Mouse (Mus musculus) stomach, postnatal 0 days (tissue): ENCODE measurements around the gene Gm20604. TPM values are rescaled to one million over a fixed set of nuclear protein-coding genes. Genes with fewer than 3 reads are reported as not detected.
A peak's percentile ranks its signal among the peaks of the same experiment; 100 is the strongest.

ENCODE experiments used
- ATAC-seq: fragments of 200-750 bp; cut with Nextera tagmentation; 2 replicates; pipeline ENCODE4 v1.8.0; 2017; ENCODE audit not compliant: low FRiP score, low TSS enrichment
- DNase-seq: peaks from one replicate; pipeline ENCODE4 v3.0.0-alpha.2; 2016; ENCODE audit warnings: low spot score
- H3K27ac ChIP-seq: fragments of 300-500 bp; sonication (generic); replicated peaks from 2 replicates; pipeline ENCODE4 v1.5.1; 2014; ENCODE audit warnings: mild to moderate bottlenecking, control low read depth
- H3K27me3 ChIP-seq: fragments of 300-500 bp; sonication (generic); 2 replicates; pipeline ENCODE4 v1.6.1; 2014; ENCODE audit warnings: low read length; ENCODE audit not compliant: control insufficient read depth, insufficient read depth
- H3K36me3 ChIP-seq: fragments of 300-500 bp; sonication (generic); 2 replicates; pipeline ENCODE4 v1.6.1; 2014; ENCODE audit warnings: low read length, mixed read lengths; ENCODE audit not compliant: control insufficient read depth, insufficient read depth
- H3K4me1 ChIP-seq: fragments of 300-500 bp; sonication (generic); replicated peaks from 2 replicates; pipeline ENCODE4 v1.6.1; 2014; ENCODE audit warnings: antibody characterized with exemption; ENCODE audit not compliant: control insufficient read depth, insufficient read depth
- H3K4me2 ChIP-seq: fragments of 300-500 bp; sonication (generic); replicated peaks from 2 replicates; pipeline ENCODE4 v1.6.1; 2014; ENCODE audit warnings: low read depth, mild to moderate bottlenecking, control low read depth, moderate library complexity
- H3K4me3 ChIP-seq: fragments of 300-500 bp; sonication (generic); 2 replicates; pipeline ENCODE4 v1.5.1; 2014; ENCODE audit warnings: low read depth, low read length, control low read depth
- H3K9ac ChIP-seq: fragments of 300-500 bp; sonication (generic); 2 replicates; pipeline ENCODE4 v1.6.1; 2014; ENCODE audit warnings: mild to moderate bottlenecking, low read length, control low read depth, mixed read lengths
- H3K9me3 ChIP-seq: fragments of 300-500 bp; sonication (generic); 2 replicates; pipeline ENCODE4 v1.6.1; 2016; ENCODE audit warnings: low read length; ENCODE audit not compliant: control insufficient read depth
- CTCF ChIP-seq: IDR thresholded peaks from 2 replicates; pipeline ENCODE4 v1.5.1; 2016; ENCODE audit warnings: antibody characterized with exemption, low read depth, mild to moderate bottlenecking, moderate library complexity
- EP300 ChIP-seq: optimal IDR thresholded peaks from 2 replicates; pipeline ENCODE3; 2016; ENCODE audit warnings: antibody characterized with exemption
- WGBS: fragments of 180-500 bp; shearing (Covaris S2); extraction: QIAGEN DNeasy Blood & Tissue Kit; methylation state at CpG from one replicate; pipeline ENCODE4 v1.1.7; 2014; 5-methylcytosine and 5-hydroxymethylcytosine counted together
- polyA plus RNA-seq: library from polyadenylated mRNA; unstranded; fragments of >200 nt; fragmentation: Nextera tagmentation; extraction: Ambion mirVana; gene quantifications from 2 replicates; pipeline ENCODE4 v1.2.1, GENCODE M21; 2015

Gm20604 gene
- polyA plus RNA-seq, 1 experiment from 2014 or later, result 10.3 TPM

GRCm38 (mm10) chr12:102701691-102702207, 56.7 kb downstream of the Gm20604 start:
- Histone ChIP-seq H3K36me3 (no peaks in the 10 kb centered on the region), H3K9ac (no peak overlapping the region), H3K27ac (no peak overlapping the region), H3K4me3 (no peak overlapping the region), H3K4me2 (no peak overlapping the region; the same call in 1 of the 2 replicates), H3K4me1 (peaks cover 11% of the 10 kb centered on the region), H3K27me3 (no peaks in the 10 kb centered on the region), H3K9me3 (no peaks in the 10 kb centered on the region)
- DNase-seq, result no peak
- TF ChIP-seq EP300, result no peak
- TF ChIP-seq CTCF, result no peak
- WGBS, result 85% methylated on average over 5 of the region's 5 CpGs
- ATAC-seq, result no peak

GRCm38 (mm10) chr12:102700453-102700852, 58.0 kb downstream of the Gm20604 start:
- Histone ChIP-seq H3K27ac (no peak overlapping the region), H3K36me3 (no peaks in the 10 kb centered on the region), H3K27me3 (no peaks in the 10 kb centered on the region), H3K4me2 (no peak overlapping the region), H3K4me1 (peaks cover 13% of the 10 kb centered on the region), H3K9me3 (no peaks in the 10 kb centered on the region), H3K4me3 (no peak overlapping the region), H3K9ac (no peak overlapping the region)
- WGBS, result 54% methylated on average over 12 of the region's 12 CpGs
- DNase-seq (no peak), ATAC-seq (no peak)
- no peak for TF ChIP-seq EP300
- no peak for TF ChIP-seq CTCF

GRCm38 (mm10) chr12:102699156-102699555, 59.3 kb downstream of the Gm20604 start:
- WGBS, result 63% methylated on average over 1 of the region's 1 CpGs
- H3K9ac ChIP-seq, result no peak overlapping the region
- no peak overlapping the region for H3K27ac ChIP-seq
- DNase-seq (no peak), ATAC-seq (no peak)
- peaks cover 13% of the 10 kb centered on the region for H3K4me1 ChIP-seq
- no peak overlapping the region for H3K4me3 ChIP-seq
- H3K9me3 ChIP-seq, result no peaks in the 10 kb centered on the region
- H3K36me3 ChIP-seq, result no peaks in the 10 kb centered on the region
- TF ChIP-seq EP300 (no peak), CTCF (no peak)
- H3K27me3 ChIP-seq, result no peaks in the 10 kb centered on the region
- H3K4me2 ChIP-seq, result no peak overlapping the region

GRCm38 (mm10) chr12:102698089-102698684, 60.3 kb downstream of the Gm20604 start:
- no peak overlapping the region for H3K4me3 ChIP-seq
- 0 out of 2 replicates have a peak overlapping the region, but pooled peaks have one; percentile 23 for H3K9ac ChIP-seq
- TF ChIP-seq CTCF, result no peak
- no peak for TF ChIP-seq EP300
- WGBS, result 52% methylated on average over 1 of the region's 1 CpGs
- no peaks in the 10 kb centered on the region for H3K27me3 ChIP-seq
- no peaks in the 10 kb centered on the region for H3K9me3 ChIP-seq
- H3K4me1 ChIP-seq, result peaks cover 10% of the 10 kb centered on the region
- DNase-seq, result peak; percentile 42
- peak overlapping the region; percentile 63 for H3K27ac ChIP-seq
- H3K4me2 ChIP-seq, result no peak overlapping the region
- peak; percentile 64 for ATAC-seq
- no peaks in the 10 kb centered on the region for H3K36me3 ChIP-seq

- ATAC-seq, result no peak
- no peak overlapping the region for H3K4me2 ChIP-seq
Observed at GRCm38 (mm10) chr12:102697381-102697780, 61.1 kb downstream of the Gm20604 start.

GRCm38 (mm10) chr12:102696635-102697354, 61.7 kb downstream of the Gm20604 start:
- TF ChIP-seq CTCF (no peak), EP300 (no peak)
- no peaks in the 10 kb centered on the region for H3K36me3 ChIP-seq
- H3K4me1 ChIP-seq, result peaks cover 12% of the 10 kb centered on the region
- 0 out of 2 replicates have a peak overlapping the region, but pooled peaks have one; percentile 23 for H3K9ac ChIP-seq
- no peaks in the 10 kb centered on the region for H3K9me3 ChIP-seq
- H3K27me3 ChIP-seq, result no peaks in the 10 kb centered on the region
- no peak for ATAC-seq
- H3K4me2 ChIP-seq, result no peak overlapping the region
- no peak overlapping the region for H3K27ac ChIP-seq
- WGBS, result 59% methylated on average over 14 of the region's 14 CpGs
- no peak for DNase-seq
- no peak overlapping the region for H3K4me3 ChIP-seq

More at GRCm38 (mm10) chr12:102697381-102697780, 61.1 kb downstream of the Gm20604 start:
- no peaks in the 10 kb centered on the region for H3K9me3 ChIP-seq
- no peaks in the 10 kb centered on the region for H3K27me3 ChIP-seq
- 69% methylated on average over 7 of the region's 7 CpGs for WGBS
- H3K36me3 ChIP-seq, result no peaks in the 10 kb centered on the region
- H3K9ac ChIP-seq, result no peak overlapping the region
- TF ChIP-seq CTCF (no peak), EP300 (no peak)
- H3K4me3 ChIP-seq, result no peak overlapping the region
- H3K27ac ChIP-seq, result no peak overlapping the region
- no peak for DNase-seq
- H3K4me1 ChIP-seq, result peaks cover 10% of the 10 kb centered on the region
